Mouse (Mus musculus) T-helper 2 cell (primary cell): ENCODE data around the gene Olfr164.

ENCODE experiments used
- in situ Hi-C: fragments of 300-600 bp; cut with MboI, MseI; formaldehyde crosslinking; loops from one replicate; pipeline ENCODE4 v1.15.1; 2025; ENCODE audit warnings: high pct_unique_total_duplicates

Gene Olfr164

GRCm38 (mm10) chr16:19313964-19314363 lies at the start of gene Olfr164:
Olfr164 (minus strand) TSS chr16:19314064.
- in situ Hi-C loops, result loop anchor here (25.0 kb wide), 1 partner anchor 1473 kb away; no protein-coding TSS in a partner anchor

GRCm38 (mm10) chr16:19349111-19349510 lies 35.2 kb upstream of the Olfr164 start:
- in situ Hi-C loops, result no loop called here

DNA sequence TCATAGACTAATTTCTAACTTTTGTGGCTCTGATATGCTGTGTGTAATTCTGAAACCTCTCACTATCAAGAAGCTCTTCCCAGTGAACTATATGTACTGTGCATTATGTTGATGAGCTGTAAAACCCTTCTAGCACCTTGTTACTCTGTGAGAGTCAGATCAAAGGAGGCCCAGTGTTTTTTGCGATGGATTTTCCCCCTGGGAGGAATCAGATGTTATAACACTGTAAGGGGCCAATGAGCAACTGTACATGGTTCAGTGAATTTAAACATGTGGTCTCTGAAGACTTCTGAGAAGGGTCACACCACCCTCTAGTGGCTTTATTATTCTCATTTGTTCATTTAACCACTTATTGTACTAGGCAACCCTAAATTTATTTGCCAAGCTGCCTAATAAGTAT lies 50.6 kb downstream of the Olfr164 start:
- in situ Hi-C loops, result no loop called here

- in situ Hi-C loops, result no loop called here
Observed at GRCm38 (mm10) chr16:19260780-19261179, 53.1 kb downstream of the Olfr164 start.

DNA sequence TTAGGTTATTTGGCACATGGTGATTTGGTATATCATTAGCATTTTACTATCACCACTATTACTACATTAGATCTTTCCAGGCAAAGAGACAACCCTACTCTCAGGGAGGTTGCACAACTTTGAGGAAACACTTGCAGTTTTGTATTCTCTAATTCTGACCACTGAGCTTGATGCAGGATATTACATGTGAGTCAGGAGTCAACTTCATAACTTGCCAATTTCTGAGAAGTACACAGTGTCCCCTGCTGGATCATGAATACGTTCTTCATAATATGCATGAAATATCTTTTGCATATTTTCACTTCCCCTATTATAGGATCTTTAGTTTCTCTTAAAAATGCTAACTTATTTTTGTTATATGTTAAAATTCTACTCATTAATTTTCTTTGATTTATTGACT lies 68.0 kb downstream of the Olfr164 start:
- in situ Hi-C loops, result no loop called here

GRCm38 (mm10) chr16:19241539-19242025 lies 72.3 kb downstream of the Olfr164 start:
- in situ Hi-C loops, result no loop called here

DNA sequence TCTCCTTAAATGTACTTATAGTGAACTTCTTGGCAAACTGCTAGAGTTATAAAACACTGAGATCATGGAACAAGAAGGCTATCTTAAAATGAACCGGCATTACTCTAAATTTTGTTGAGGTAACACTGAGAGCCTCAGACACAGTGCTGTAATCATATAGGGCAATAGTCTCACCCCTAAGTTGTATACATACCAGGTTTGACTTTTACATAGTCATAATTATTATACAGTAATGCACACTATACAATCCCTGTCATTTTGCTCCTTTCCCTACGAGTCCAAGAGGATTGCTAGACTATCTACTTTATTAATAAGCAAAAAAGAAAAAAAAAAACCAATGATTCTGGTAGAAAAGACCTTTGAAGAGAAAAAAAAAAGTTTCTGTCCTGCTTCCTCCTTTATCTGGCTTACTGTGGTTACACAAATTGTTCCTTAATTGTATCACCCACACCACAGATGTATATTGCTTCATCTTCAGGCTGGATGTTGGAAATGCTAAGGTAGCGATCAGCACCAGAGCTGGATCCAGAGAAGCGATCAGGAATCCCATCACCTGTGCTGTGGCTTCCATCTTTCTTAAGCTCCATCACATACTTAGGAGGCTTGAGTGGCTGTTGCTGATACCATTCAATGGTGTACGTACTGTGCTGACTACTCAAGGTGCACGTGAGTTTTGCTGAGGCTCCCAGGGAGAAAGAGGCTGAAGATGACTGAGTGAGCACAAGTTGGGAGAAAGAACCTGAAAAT lies 72.9 kb downstream of the Olfr164 start:
- in situ Hi-C loops, result no loop called here

DNA sequence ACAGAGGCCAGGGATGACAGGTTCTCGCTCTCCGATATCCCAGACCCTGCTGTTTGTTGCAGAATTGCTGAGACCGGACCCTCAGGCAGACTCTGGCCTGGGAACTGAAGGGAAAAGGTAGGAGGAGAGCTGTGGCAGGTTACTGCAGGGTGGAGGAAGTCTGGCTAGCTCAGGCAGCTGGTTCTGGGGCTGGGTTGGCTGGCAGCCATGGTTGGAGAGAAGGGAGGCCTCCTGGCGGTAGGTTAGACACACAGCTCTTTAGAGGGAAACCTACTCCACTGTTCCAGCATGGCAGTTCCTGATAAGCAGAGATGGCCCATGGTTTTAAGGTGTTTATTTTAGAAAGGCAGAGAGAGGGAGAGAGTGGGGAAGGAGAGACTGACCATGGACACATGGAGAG lies 77.1 kb downstream of the Olfr164 start:
- in situ Hi-C loops, result no loop called here
